Mouse (Mus musculus) kidney, adult 2 months (tissue): Measurements from ENCODE around the gene N4bp2. TPM values are rescaled to one million over a fixed set of nuclear protein-coding genes. Genes with fewer than 3 reads are reported as not detected.

Experiments used
- DNase-seq: peaks from one replicate; pipeline ENCODE4 v3.0.0; 2021
- H3K27ac ChIP-seq: fragments of 200-500 bp; 2 replicates; pipeline ENCODE4 v1.5.1; 2012; ENCODE audit warnings: low read depth, low read length, control low read depth, inconsistent platforms; ENCODE audit not compliant: insufficient read depth
- H3K27me3 ChIP-seq: fragments of 200-500 bp; replicated peaks from 2 replicates; pipeline ENCODE4 v1.6.1; 2012; ENCODE audit warnings: mild to moderate bottlenecking, moderate library complexity, low read length, inconsistent platforms; ENCODE audit not compliant: control insufficient read depth, insufficient read depth
- H3K36me3 ChIP-seq: fragments of 200-500 bp; 2 replicates; pipeline ENCODE4 v1.6.1; 2012; ENCODE audit warnings: mild to moderate bottlenecking, moderate library complexity, low read length, inconsistent platforms; ENCODE audit not compliant: control insufficient read depth, insufficient read depth
- H3K4me1 ChIP-seq: fragments of 200-500 bp; 2 replicates; pipeline ENCODE4 v1.6.1; 2011; ENCODE audit warnings: low read length; ENCODE audit not compliant: control insufficient read depth, insufficient read depth
- H3K4me3 ChIP-seq: fragments of 200-500 bp; 2 replicates; pipeline ENCODE4 v1.5.1; 2011; ENCODE audit warnings: mild to moderate bottlenecking, low read depth, low read length, control low read depth; ENCODE audit not compliant: insufficient read depth
- CTCF ChIP-seq: fragments of 200-500 bp; conservative IDR thresholded peaks from 2 replicates; pipeline ENCODE4 v1.5.1; 2011; ENCODE audit warnings: low read depth, mild to moderate bottlenecking, control low read depth, low read length, moderate library complexity, mixed read lengths; ENCODE audit not compliant: insufficient read depth, insufficient read length
- POLR2A ChIP-seq: fragments of 200-500 bp; IDR thresholded peaks from one replicate; pipeline ENCODE4 v1.6.1; 2011; ENCODE audit warnings: low read depth, low read length, control low read depth
- WGBS: fragments of 180-500 bp; shearing (Covaris S2); methylation state at CpG from one replicate; pipeline ENCODE4 v1.1.7; 2018; 5-methylcytosine and 5-hydroxymethylcytosine counted together
- polyA plus RNA-seq: library from polyadenylated mRNA; depleted of rRNA; stranded (reverse); fragments of >200 nt; gene quantifications from 2 replicates; pipeline ENCODE4 v1.2.3, GENCODE M21; 2012

N4bp2 gene
- polyA plus RNA-seq, 1 experiment, result 3.8 TPM

GRCm38 (mm10) chr5:65864486-65864885 is 101.2 kb downstream of the N4bp2 start:
- TF ChIP-seq CTCF, result no peak
- no peak for DNase-seq
- Histone ChIP-seq H3K4me3 (no peak overlapping the region), H3K27ac (no peak overlapping the region), H3K4me1 (no peaks in the 10 kb centered on the region), H3K27me3 (no peaks in the 10 kb centered on the region), H3K36me3 (no peaks in the 10 kb centered on the region)
- WGBS, result 94% methylated on average over 7 of the region's 7 CpGs

- Histone ChIP-seq H3K4me3 (no peak overlapping the region), H3K4me1 (no peaks in the 10 kb centered on the region), H3K27me3 (no peaks in the 10 kb centered on the region), H3K27ac (no peak overlapping the region), H3K36me3 (no peaks in the 10 kb centered on the region)
- no peak for DNase-seq
- WGBS, result 80% methylated on average over 3 of the region's 3 CpGs
- no peak for TF ChIP-seq CTCF
- TF ChIP-seq POLR2A, result no peak
Measured at GRCm38 (mm10) chr5:65864946-65865345, 101.6 kb downstream of the N4bp2 start.

GRCm38 (mm10) chr5:65866591-65866990 is 103.3 kb downstream of the N4bp2 start:
- H3K4me3 ChIP-seq, result no peak overlapping the region
- H3K27ac ChIP-seq, result no peak overlapping the region
- no peaks in the 10 kb centered on the region for H3K27me3 ChIP-seq
- no peaks in the 10 kb centered on the region for H3K4me1 ChIP-seq
- WGBS, result 92% methylated on average over 6 of the region's 6 CpGs
- no peaks in the 10 kb centered on the region for H3K36me3 ChIP-seq
- no peak for DNase-seq
- TF ChIP-seq POLR2A (no peak), CTCF (no peak)

- Histone ChIP-seq H3K27me3 (no peaks in the 10 kb centered on the region), H3K4me1 (no peaks in the 10 kb centered on the region), H3K4me3 (no peak overlapping the region), H3K27ac (no peak overlapping the region), H3K36me3 (no peaks in the 10 kb centered on the region)
- whole genome bisulfite sequencing, result 60% methylated on average over 7 of the region's 7 CpGs
- DNase-seq, result no peak
- TF ChIP-seq POLR2A, result no peak
Measured at GRCm38 (mm10) chr5:65867380-65868116, 104.2 kb downstream of the N4bp2 start.

GRCm38 (mm10) chr5:65868419-65868818 is 105.1 kb downstream of the N4bp2 start:
- H3K4me3 ChIP-seq, result no peak overlapping the region
- no peak overlapping the region for H3K27ac ChIP-seq
- WGBS, result 65% methylated on average over 3 of the region's 3 CpGs

GRCm38 (mm10) chr5:65869660-65870059 is 106.3 kb downstream of the N4bp2 start:
- Histone ChIP-seq H3K27me3 (no peaks in the 10 kb centered on the region), H3K27ac (no peak overlapping the region), H3K36me3 (no peaks in the 10 kb centered on the region), H3K4me1 (no peaks in the 10 kb centered on the region), H3K4me3 (no peak overlapping the region)
- WGBS, result 95% methylated on average over 4 of the region's 4 CpGs
- TF ChIP-seq CTCF (no peak), POLR2A (no peak)
- no peak for DNase-seq

More at GRCm38 (mm10) chr5:65868419-65868818, 105.1 kb downstream of the N4bp2 start:
- no peak for TF ChIP-seq POLR2A
- TF ChIP-seq CTCF, result no peak
- Histone ChIP-seq H3K27me3 (no peaks in the 10 kb centered on the region), H3K4me1 (no peaks in the 10 kb centered on the region), H3K36me3 (no peaks in the 10 kb centered on the region)
- no peak for DNase-seq

GRCm38 (mm10) chr5:65871276-65871875 is 108.1 kb downstream of the N4bp2 start:
- no peaks in the 10 kb centered on the region for H3K36me3 ChIP-seq
- H3K27me3 ChIP-seq, result no peaks in the 10 kb centered on the region
- 88% methylated on average over 13 of the region's 13 CpGs for WGBS
- H3K27ac ChIP-seq, result no peak overlapping the region
- TF ChIP-seq POLR2A, result no peak
- TF ChIP-seq CTCF, result no peak
- no peaks in the 10 kb centered on the region for H3K4me1 ChIP-seq
- H3K4me3 ChIP-seq, result no peak overlapping the region
- DNase-seq, result no peak
